Mouse (Mus musculus): Measurements from ENCODE around the gene 4933415F23Rik. TPM values are rescaled to one million over a fixed set of nuclear protein-coding genes. Genes with fewer than 3 reads are reported as not detected.
A peak's percentile ranks its signal among the peaks of the same experiment; 100 is the strongest.

Gene 4933415F23Rik
- total and polyA plus RNA-seq, 3 experiments, result 0.06 TPM; not detected in 2

DNA sequence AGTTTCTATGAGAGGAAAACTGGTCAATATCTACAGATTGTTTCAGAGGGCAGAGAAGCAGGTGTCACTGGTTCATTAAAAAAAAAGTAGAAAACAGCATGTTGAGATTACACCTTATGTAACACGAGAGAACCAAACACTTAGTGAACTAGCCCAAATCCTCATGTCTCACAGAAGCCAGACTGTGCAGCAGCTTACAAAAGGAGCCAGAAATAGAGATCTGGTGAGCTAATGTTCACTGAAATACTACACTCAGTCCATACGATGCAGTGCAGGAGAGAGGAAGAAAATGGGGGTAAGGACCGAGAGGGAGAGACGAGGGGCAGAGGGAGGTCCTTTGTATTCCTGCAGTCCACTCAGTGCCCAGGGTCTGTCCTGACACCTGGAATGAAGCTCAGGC is 17.4 kb upstream of the 4933415F23Rik start:
- no peaks in the 10 kb centered on the region for H3K79me2 ChIP-seq (replicated peaks; ENCODE audit: control insufficient read depth, insufficient read depth, low read length)
- no peak for DNase-seq
- H3K9ac ChIP-seq (ENCODE audit: low read depth, low read length), result no peak overlapping the region
- H3K36me3 ChIP-seq (ENCODE audit: control insufficient read depth, insufficient read depth, low read length), result peaks cover 9% of the 10 kb centered on the region; the same call in 1 of the 2 replicates
- intact Hi-C loops (cut with DNase I), result loop anchor here (5.0 kb wide), 1 partner anchor 68 kb away; no protein-coding TSS in a partner anchor
- TF ChIP-seq EP300 (IDR thresholded peaks at IDR 0.05; ENCODE audit: insufficient read depth, low read depth, low read length), result no peak
- TF ChIP-seq POLR2A (IDR thresholded peaks at IDR 0.05; ENCODE audit: insufficient read depth, low read depth, low read length), result no peak
- TF ChIP-seq CTCF (IDR thresholded peaks at IDR 0.05), result no peak
- peaks cover 20% of the 10 kb centered on the region for H3K4me1 ChIP-seq (ENCODE audit: control insufficient read depth, insufficient read depth, low read length)
- WGBS, result 57% methylated on average over 4 of the region's 4 CpGs
- H3K27ac ChIP-seq, result no peak overlapping the region
- H3K27me3 ChIP-seq (ENCODE audit: control insufficient read depth, insufficient read depth, low read length), result no peaks in the 10 kb centered on the region
- no peak overlapping the region for H3K4me3 ChIP-seq

DNA sequence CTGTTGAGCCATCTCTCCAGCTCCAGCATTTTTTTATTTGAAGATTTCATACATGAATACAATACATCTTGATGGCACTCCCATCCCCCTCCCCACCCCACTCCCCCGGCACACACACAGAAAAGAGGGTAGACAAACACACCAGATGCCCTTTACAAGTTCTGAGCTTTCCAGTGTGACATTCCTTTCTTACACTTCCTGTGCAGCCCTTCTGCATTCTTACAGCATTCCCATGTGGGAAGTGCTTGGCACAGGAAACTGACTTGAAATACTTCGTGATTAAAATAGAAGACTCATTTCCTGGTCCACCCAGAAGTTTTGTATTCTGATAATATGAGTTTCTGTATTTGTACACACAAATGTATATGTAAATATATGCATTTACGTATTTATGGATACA is 15.4 kb upstream of the 4933415F23Rik start:
- TF ChIP-seq EP300 (IDR thresholded peaks at IDR 0.05; ENCODE audit: insufficient read depth, low read depth, low read length), result 0 out of 2 replicates have a peak, but pooled peaks have one; percentile 14
- TF ChIP-seq CTCF (IDR thresholded peaks at IDR 0.05), result no peak
- peak in 1 of 2 experiments; percentile 18 for DNase-seq
- no peak overlapping the region for H3K9ac ChIP-seq (ENCODE audit: low read depth, low read length)
- H3K4me3 ChIP-seq, result no peak overlapping the region
- intact Hi-C loops (cut with DNase I), result loop anchor here (5.0 kb wide), 1 partner anchor 70 kb away; no protein-coding TSS in a partner anchor
- no peaks in the 10 kb centered on the region for H3K27me3 ChIP-seq (ENCODE audit: control insufficient read depth, insufficient read depth, low read length)
- peaks cover 9% of the 10 kb centered on the region; the same call in 1 of the 2 replicates for H3K36me3 ChIP-seq (ENCODE audit: control insufficient read depth, insufficient read depth, low read length)
- peaks cover 20% of the 10 kb centered on the region for H3K4me1 ChIP-seq (ENCODE audit: control insufficient read depth, insufficient read depth, low read length)
- no peaks in the 10 kb centered on the region for H3K79me2 ChIP-seq (replicated peaks; ENCODE audit: control insufficient read depth, insufficient read depth, low read length)
- peak overlapping the region; percentile 52 for H3K27ac ChIP-seq
- 20% methylated on average over 3 of the region's 3 CpGs for WGBS

GRCm38 (mm10) chr1:23109191-23109590 is 7.1 kb upstream of the 4933415F23Rik start:
- peak in 1 of 2 experiments; percentile 45 for DNase-seq
- Histone ChIP-seq H3K9ac (ENCODE audit: low read depth, low read length) (no peak overlapping the region), H3K4me3 (no peak overlapping the region), H3K79me2 (replicated peaks; ENCODE audit: control insufficient read depth, insufficient read depth, low read length) (no peaks in the 10 kb centered on the region), H3K36me3 (ENCODE audit: control insufficient read depth, insufficient read depth, low read length) (peaks cover 2% of the 10 kb centered on the region), H3K27me3 (ENCODE audit: control insufficient read depth, insufficient read depth, low read length) (no peaks in the 10 kb centered on the region), H3K4me1 (ENCODE audit: control insufficient read depth, insufficient read depth, low read length) (peaks cover 6% of the 10 kb centered on the region), H3K27ac (peak overlapping the region; percentile 60)
- intact Hi-C loops (cut with DNase I), result loop anchor here (1.0 to 5.0 kb wide), 2 partner anchors 33 to 91 kb away; no protein-coding TSS in a partner anchor
- WGBS, result 56% methylated on average over 1 of the region's 1 CpGs
- TF ChIP-seq EP300 (IDR thresholded peaks at IDR 0.05; ENCODE audit: insufficient read depth, low read depth, low read length) (0 out of 2 replicates have a peak, but pooled peaks have one; percentile 49), POLR2A (IDR thresholded peaks at IDR 0.05; ENCODE audit: insufficient read depth, low read depth, low read length) (no peak; the same call in 1 of the 2 replicates)

DNA sequence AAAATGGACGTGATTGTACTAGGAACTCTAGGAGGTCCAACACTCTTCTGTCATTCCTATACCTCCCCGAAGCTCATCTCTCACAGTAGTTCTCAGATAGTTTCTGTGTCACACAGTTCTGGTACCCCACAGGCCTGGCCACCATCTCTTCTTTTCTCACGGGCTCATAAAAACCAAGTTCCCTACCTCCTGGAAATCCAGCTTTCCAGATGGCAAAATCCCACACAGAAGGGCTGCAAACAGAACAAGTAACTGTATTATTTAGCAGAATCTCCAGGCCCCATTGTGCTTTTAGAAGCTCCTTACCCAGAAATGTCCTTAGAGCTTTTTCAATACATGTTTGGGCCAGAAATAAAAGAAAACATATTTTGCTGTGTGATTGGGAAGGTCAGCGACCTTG is 828 bp upstream of the 4933415F23Rik start:
- H3K27me3 ChIP-seq (ENCODE audit: control insufficient read depth, insufficient read depth, low read length), result no peaks in the 10 kb centered on the region
- no peaks in the 10 kb centered on the region for H3K36me3 ChIP-seq (ENCODE audit: control insufficient read depth, insufficient read depth, low read length)
- no peaks in the 10 kb centered on the region for H3K79me2 ChIP-seq (replicated peaks; ENCODE audit: control insufficient read depth, insufficient read depth, low read length)
- H3K9ac ChIP-seq (ENCODE audit: low read depth, low read length), result no peak overlapping the region
- intact Hi-C loops (cut with DNase I), result no loop called here
- no peak for DNase-seq
- no peaks in the 10 kb centered on the region for H3K4me1 ChIP-seq (ENCODE audit: control insufficient read depth, insufficient read depth, low read length)
- H3K27ac ChIP-seq, result no peak overlapping the region
- 89% methylated on average over 4 of the region's 4 CpGs for WGBS
- TF ChIP-seq EP300 (IDR thresholded peaks at IDR 0.05; ENCODE audit: insufficient read depth, low read depth, low read length) (no peak), POLR2A (IDR thresholded peaks at IDR 0.05; ENCODE audit: insufficient read depth, low read depth, low read length) (no peak), CTCF (IDR thresholded peaks at IDR 0.05) (no peak)
- H3K4me3 ChIP-seq, result no peak overlapping the region

- Histone ChIP-seq H3K27me3 (ENCODE audit: control insufficient read depth, insufficient read depth, low read length) (no peaks in the 10 kb centered on the region), H3K27ac (no peak overlapping the region), H3K9ac (ENCODE audit: low read depth, low read length) (no peak overlapping the region), H3K4me3 (no peak overlapping the region), H3K36me3 (ENCODE audit: control insufficient read depth, insufficient read depth, low read length) (no peaks in the 10 kb centered on the region), H3K79me2 (replicated peaks; ENCODE audit: control insufficient read depth, insufficient read depth, low read length) (no peaks in the 10 kb centered on the region), H3K4me1 (ENCODE audit: control insufficient read depth, insufficient read depth, low read length) (no peaks in the 10 kb centered on the region)
- TF ChIP-seq CTCF (IDR thresholded peaks at IDR 0.05) (no peak), EP300 (IDR thresholded peaks at IDR 0.05; ENCODE audit: insufficient read depth, low read depth, low read length) (no peak), POLR2A (IDR thresholded peaks at IDR 0.05; ENCODE audit: insufficient read depth, low read depth, low read length) (no peak)
- 55% methylated on average over 1 of the region's 1 CpGs for WGBS
- intact Hi-C loops (cut with DNase I), result no loop called here
- DNase-seq, result no peak
Observed at GRCm38 (mm10) chr1:23099791-23100190, 2.3 kb downstream of the 4933415F23Rik start.

- no peak overlapping the region for H3K9ac ChIP-seq (ENCODE audit: low read depth, low read length)
- H3K36me3 ChIP-seq (ENCODE audit: control insufficient read depth, insufficient read depth, low read length), result no peaks in the 10 kb centered on the region
- no peaks in the 10 kb centered on the region for H3K79me2 ChIP-seq (replicated peaks; ENCODE audit: control insufficient read depth, insufficient read depth, low read length)
- H3K27me3 ChIP-seq (ENCODE audit: control insufficient read depth, insufficient read depth, low read length), result no peaks in the 10 kb centered on the region
- WGBS, result 77% methylated on average over 2 of the region's 2 CpGs
- no peaks in the 10 kb centered on the region for H3K4me1 ChIP-seq (ENCODE audit: control insufficient read depth, insufficient read depth, low read length)
- TF ChIP-seq CTCF (IDR thresholded peaks at IDR 0.05), result no peak
- no peak for TF ChIP-seq POLR2A (IDR thresholded peaks at IDR 0.05; ENCODE audit: insufficient read depth, low read depth, low read length)
- TF ChIP-seq EP300 (IDR thresholded peaks at IDR 0.05; ENCODE audit: insufficient read depth, low read depth, low read length), result no peak
- intact Hi-C loops (cut with DNase I), result no loop called here
- no peak overlapping the region for H3K4me3 ChIP-seq
- DNase-seq, result no peak
- no peak overlapping the region for H3K27ac ChIP-seq
Observed at GRCm38 (mm10) chr1:23098451-23098850, 3.6 kb downstream of the 4933415F23Rik start.

All from heart, adult 2 months (tissue).